Mouse (Mus musculus) myocyte (in vitro differentiated cells): ENCODE data around the gene Cd68. TPM values are rescaled to one million over a fixed set of nuclear protein-coding genes. Genes with fewer than 3 reads are reported as not detected.
"Not testable (repeated sequence)": the region's sequence is repeated elsewhere in the genome, so short reads cannot be mapped to it uniquely, and the experiment has no call there.

Experiments used
- H3K27me3 ChIP-seq: one replicate; pipeline ENCODE4 v1.6.1; 2011; ENCODE audit not compliant: control insufficient read depth, insufficient read depth, insufficient read length
- H3K36me3 ChIP-seq: one replicate; pipeline ENCODE4 v1.6.1; 2011; ENCODE audit not compliant: control insufficient read depth, insufficient read depth
- H3K4me2 ChIP-seq: one replicate; pipeline ENCODE4 v1.6.1; 2011; ENCODE audit warnings: low read depth, control low read depth
- H3K4me3 ChIP-seq: one replicate; pipeline ENCODE4 v1.5.1; 2011; ENCODE audit warnings: mild to moderate bottlenecking, control low read depth, moderate library complexity
- H3K79me2 ChIP-seq: one replicate; pipeline ENCODE4 v1.6.1; 2011; ENCODE audit not compliant: control insufficient read depth, insufficient read depth
- H3ac ChIP-seq: one replicate; pipeline ENCODE4 v1.6.1; 2011; ENCODE audit not compliant: control insufficient read depth, insufficient read length
- CEBPB ChIP-seq: IDR thresholded peaks from 2 replicates; pipeline ENCODE4 v1.6.1; 2011; ENCODE audit warnings: mild to moderate bottlenecking, moderate library complexity; ENCODE audit not compliant: poor library complexity, insufficient read depth, severe bottlenecking
- E2F4 ChIP-seq: IDR thresholded peaks from one replicate; pipeline ENCODE4 v1.6.1; 2011; ENCODE audit warnings: mild to moderate bottlenecking, control low read depth, moderate library complexity; ENCODE audit not compliant: insufficient read depth
- MAX ChIP-seq: IDR thresholded peaks from one replicate; pipeline ENCODE4 v1.6.1; 2011; ENCODE audit warnings: low read depth, mild to moderate bottlenecking, control low read depth
- MYOD1 ChIP-seq, 3 experiments: IDR thresholded peaks; one replicate each; pipeline ENCODE4 v1.6.1; 2011; ENCODE audit warnings: control low read depth in 2 of 3, low read depth in 2 of 3, mild to moderate bottlenecking in 2 of 3, moderate library complexity in 1 of 3; ENCODE audit not compliant: insufficient read length in 2 of 3, control insufficient read depth in 1 of 3
- MYOG ChIP-seq, 3 experiments: IDR thresholded peaks; one replicate each; pipeline ENCODE4 v1.6.1; 2011; ENCODE audit warnings: control low read depth in 2 of 3, low read depth in 2 of 3, mild to moderate bottlenecking in 2 of 3; ENCODE audit not compliant: insufficient read length in 2 of 3, control insufficient read depth in 1 of 3, insufficient read depth in 1 of 3
- POLR2A ChIP-seq: IDR thresholded peaks from one replicate; pipeline ENCODE4 v1.6.1; 2011; ENCODE audit warnings: low read depth, mild to moderate bottlenecking, control low read depth, moderate library complexity; ENCODE audit not compliant: insufficient read length
- POLR2AphosphoS2 ChIP-seq: IDR thresholded peaks from one replicate; pipeline ENCODE4 v1.6.1; 2011; ENCODE audit warnings: low read depth, control low read depth; ENCODE audit not compliant: insufficient read length
- REST ChIP-seq: IDR thresholded peaks from one replicate; pipeline ENCODE4 v1.6.1; 2011; ENCODE audit warnings: mild to moderate bottlenecking, control low read depth, moderate library complexity; ENCODE audit not compliant: insufficient read depth, insufficient read length
- SRF ChIP-seq: IDR thresholded peaks from one replicate; pipeline ENCODE4 v1.6.1; 2011; ENCODE audit warnings: low read depth; ENCODE audit not compliant: control insufficient read depth, insufficient read length
- TCF12 ChIP-seq: IDR thresholded peaks from one replicate; pipeline ENCODE4 v1.6.1; 2011; ENCODE audit warnings: mild to moderate bottlenecking, control low read depth; ENCODE audit not compliant: poor library complexity, insufficient read depth, severe bottlenecking
- TCF3 ChIP-seq: IDR thresholded peaks from one replicate; pipeline ENCODE4 v1.6.1; 2011; ENCODE audit warnings: low read depth, control low read depth; ENCODE audit not compliant: insufficient read length
- USF1 ChIP-seq: IDR thresholded peaks from one replicate; pipeline ENCODE4 v1.6.1; 2011; ENCODE audit warnings: low read depth, mild to moderate bottlenecking, control low read depth, moderate library complexity
- polyA plus RNA-seq: library from polyadenylated mRNA; unstranded; fragments of >200 nt; fragmentation: generic; extraction: Trizol; gene quantifications from one replicate; pipeline ENCODE4 v1.2.1, GENCODE M21; 2012; ENCODE audit warnings: missing spikeins

Gene Cd68
- polyA plus RNA-seq, 1 experiment, result 0.96 TPM

DNA sequence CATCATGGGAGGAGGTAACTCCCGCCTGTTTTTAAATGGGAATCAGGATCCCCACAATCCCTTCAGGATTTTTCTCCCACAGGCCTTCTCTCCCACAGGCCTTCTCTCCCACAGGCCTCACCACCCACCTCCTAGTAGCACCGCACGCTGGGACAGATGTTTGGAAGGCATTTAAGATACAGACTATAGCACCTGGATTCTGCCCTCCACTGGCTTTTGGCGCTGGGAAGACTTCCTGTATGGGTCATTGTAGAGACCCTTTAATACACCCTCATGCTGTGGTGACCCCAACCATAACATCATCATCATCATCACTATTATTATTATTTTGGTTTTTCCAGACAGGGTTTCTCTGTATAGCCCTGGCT, 41.5 kb upstream of the Cd68 start:
- no peak overlapping the region for H3ac ChIP-seq
- H3K79me2 ChIP-seq, result no peaks in the 10 kb centered on the region

DNA sequence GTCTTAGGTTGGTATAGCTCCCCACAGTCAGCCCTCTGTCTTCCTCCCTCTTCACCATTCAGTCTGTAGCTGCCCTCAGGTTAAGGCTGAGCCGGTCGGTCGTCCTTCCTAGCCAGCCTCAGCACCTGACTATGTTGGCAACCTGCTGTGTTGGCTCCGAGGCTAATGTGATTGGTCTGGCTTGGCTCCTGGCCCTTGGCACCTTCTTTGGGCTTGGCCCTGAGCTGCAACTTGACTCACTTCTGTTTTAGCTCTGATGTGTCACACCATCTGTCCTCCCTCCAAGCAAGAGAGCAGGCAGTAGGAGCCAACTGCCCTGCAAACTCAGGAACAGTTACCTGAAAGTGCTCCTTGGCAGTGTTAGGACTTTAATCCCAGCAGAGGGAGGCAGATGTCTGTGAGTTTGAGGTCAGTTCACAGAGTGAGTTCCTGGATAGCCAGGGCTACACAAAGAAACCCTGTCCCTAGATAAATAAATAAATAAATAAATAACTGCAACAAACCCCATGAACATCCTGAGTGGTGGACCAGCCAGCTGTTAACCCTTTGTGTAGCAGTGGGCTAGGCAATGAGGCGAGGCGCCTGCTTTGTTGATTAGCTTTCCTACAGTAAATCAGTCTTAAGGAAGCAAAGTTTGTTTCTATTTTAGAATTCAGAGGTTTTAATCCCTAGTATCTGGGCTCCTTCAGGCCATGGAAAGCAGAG, 41.0 kb upstream of the Cd68 start:
- no peak for TF ChIP-seq POLR2AphosphoS2
- no peak for TF ChIP-seq REST
- TF ChIP-seq TCF3, result no peak
- peak in 1 of 3 experiments; percentile 20 for TF ChIP-seq MYOG (IDR thresholded peaks at IDR 0.05; ENCODE audit: control insufficient read depth in 1 of 3, insufficient read depth in 1 of 3, insufficient read length in 2 of 3, low read depth in 2 of 3)
- H3K79me2 ChIP-seq, result no peaks in the 10 kb centered on the region
- no peak overlapping the region for H3ac ChIP-seq
- no peak overlapping the region for H3K4me2 ChIP-seq
- no peak overlapping the region for H3K4me3 ChIP-seq
- no peaks in the 10 kb centered on the region for H3K36me3 ChIP-seq
- H3K27me3 ChIP-seq, result no peaks in the 10 kb centered on the region

More for the DNA sequence above, 41.5 kb upstream of the Cd68 start:
- Histone ChIP-seq H3K27me3 (no peaks in the 10 kb centered on the region), H3K36me3 (no peaks in the 10 kb centered on the region), H3K4me3 (no peak overlapping the region), H3K4me2 (no peak overlapping the region)
- TF ChIP-seq MAX (no peak), POLR2AphosphoS2 (no peak), SRF (no peak), POLR2A (no peak), MYOG (IDR thresholded peaks at IDR 0.05; ENCODE audit: control insufficient read depth in 1 of 3, insufficient read depth in 1 of 3, insufficient read length in 2 of 3, low read depth in 2 of 3) (no peak), CEBPB (no peak), USF1 (no peak)

DNA sequence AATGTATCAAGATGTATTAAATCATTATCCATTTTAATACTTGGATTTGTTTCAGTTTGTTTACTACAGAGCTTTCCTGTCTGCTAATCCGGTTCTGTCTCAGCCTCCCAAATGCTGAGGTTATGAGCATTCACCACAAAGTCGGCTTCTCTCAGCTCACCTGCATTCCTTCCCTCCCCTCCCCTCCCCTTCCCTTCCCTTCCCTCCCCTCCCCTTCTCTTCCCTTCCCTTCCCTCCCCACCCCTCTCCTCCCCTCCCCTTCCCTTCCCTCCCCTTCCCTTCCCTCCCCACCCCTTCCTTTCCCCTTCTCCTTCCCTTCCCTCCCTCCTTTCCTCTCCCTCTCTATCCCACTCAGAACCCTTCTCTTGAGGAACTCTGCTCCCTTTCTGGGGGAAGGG, 38.7 kb upstream of the Cd68 start:
- no peaks in the 10 kb centered on the region for H3K36me3 ChIP-seq
- no peaks in the 10 kb centered on the region for H3K79me2 ChIP-seq
- no peaks in the 10 kb centered on the region for H3K27me3 ChIP-seq
- no peak overlapping the region for H3K4me3 ChIP-seq
- TF ChIP-seq MYOD1 (IDR thresholded peaks at IDR 0.05; ENCODE audit: control insufficient read depth in 1 of 3, insufficient read length in 2 of 3, low read depth in 2 of 3), result no peak
- no peak for TF ChIP-seq MAX
- no peak for TF ChIP-seq TCF12
- no peak for TF ChIP-seq REST
- no peak for TF ChIP-seq USF1
- TF ChIP-seq E2F4, result no peak
- H3K4me2 ChIP-seq, result no peak overlapping the region
- no peak overlapping the region for H3ac ChIP-seq

DNA sequence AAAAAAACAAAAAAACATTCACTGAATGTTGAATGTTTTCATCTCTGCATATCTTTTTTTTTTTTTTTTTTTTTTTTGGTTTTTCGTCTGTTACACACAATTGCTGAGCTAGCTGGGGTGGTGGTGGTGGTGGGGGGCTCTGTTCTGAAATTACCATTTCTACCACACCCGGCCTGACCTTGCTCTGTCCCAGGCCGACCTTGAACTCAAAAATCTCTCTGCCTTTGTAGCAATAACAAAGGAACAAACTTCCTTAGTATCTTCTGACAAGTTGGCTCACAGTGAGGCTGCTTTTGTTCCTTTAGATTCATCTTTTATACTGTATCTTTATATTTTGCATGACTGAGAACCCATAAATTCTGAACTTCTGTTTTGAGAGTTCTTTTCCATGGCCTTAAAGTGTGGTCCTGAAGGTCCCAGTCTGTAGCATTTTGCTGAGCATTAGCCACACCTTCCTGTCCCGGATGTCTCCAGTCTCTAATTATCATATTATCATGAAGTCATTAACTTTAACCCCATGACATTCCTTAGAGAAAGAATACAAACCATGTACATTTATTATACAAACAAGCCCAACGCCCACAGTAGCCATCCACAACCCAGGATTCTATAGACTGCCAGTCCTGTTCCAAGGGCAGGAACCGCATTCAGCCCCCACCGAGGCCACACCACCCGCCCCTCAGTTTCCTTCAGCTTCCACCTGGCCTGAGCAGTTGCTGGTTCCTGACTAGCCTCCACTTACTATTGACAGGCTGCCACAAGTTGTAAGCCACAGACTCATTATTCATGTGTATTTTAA, 38.1 kb upstream of the Cd68 start:
- H3K79me2 ChIP-seq, result no peaks in the 10 kb centered on the region
- no peak overlapping the region for H3K4me3 ChIP-seq
- H3K27me3 ChIP-seq, result no peaks in the 10 kb centered on the region
- H3K4me2 ChIP-seq, result no peak overlapping the region
- TF ChIP-seq MYOD1 (IDR thresholded peaks at IDR 0.05; ENCODE audit: control insufficient read depth in 1 of 3, insufficient read length in 2 of 3, low read depth in 2 of 3), result peak in 1 of 3 experiments; percentile 6
- TF ChIP-seq MAX, result no peak
- no peaks in the 10 kb centered on the region for H3K36me3 ChIP-seq
- no peak overlapping the region for H3ac ChIP-seq

DNA sequence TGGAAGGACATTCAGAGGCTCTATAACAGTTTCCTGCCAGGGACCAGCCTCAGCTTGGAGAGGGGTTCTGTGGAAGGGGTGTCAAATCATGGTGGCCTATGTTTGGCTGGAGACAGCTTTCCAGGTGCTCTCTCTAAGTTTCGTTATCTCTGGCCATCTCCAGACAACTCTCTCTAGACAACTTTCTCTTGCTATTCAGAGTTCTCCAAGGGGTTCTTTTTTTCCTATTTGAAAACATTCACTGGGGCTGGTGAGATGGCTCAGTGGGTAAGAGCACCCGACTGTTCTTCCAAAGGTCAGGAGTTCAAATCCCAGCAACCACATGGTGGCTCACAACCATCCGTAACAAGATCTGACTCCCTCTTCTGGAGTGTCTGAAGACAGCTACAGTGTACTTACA, 37.4 kb upstream of the Cd68 start:
- H3K4me2 ChIP-seq, H3K27me3 ChIP-seq, H3K36me3 ChIP-seq, H3ac ChIP-seq, H3K79me2 ChIP-seq, H3K4me3 ChIP-seq: not testable (repeated sequence)

DNA sequence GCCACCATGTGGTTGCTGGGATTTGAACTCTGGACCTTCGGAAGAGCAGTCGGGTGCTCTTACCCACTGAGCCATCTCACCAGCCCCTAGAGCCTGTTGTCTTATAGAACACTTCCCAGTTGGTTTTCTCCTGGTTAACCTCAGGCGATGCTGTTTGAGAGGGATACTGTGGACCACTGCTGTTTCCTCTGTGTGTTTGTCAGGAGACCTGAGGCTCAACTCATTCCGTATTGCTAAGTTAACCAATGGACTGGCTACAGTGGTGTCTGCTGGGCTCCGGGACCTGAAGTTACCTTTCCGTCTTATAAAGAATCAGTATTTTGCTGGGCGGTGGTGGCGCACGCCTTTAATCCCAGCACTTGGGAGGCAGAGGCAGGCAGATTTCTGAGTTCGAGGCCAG, 36.9 kb upstream of the Cd68 start:
- not testable (repeated sequence) for H3K79me2 ChIP-seq, H3ac ChIP-seq, H3K36me3 ChIP-seq, H3K27me3 ChIP-seq, H3K4me3 ChIP-seq, H3K4me2 ChIP-seq
